Mouse (Mus musculus) CH12F3 (cell line): ENCODE data around the gene Cactin.

Source experiments
- in situ Hi-C: fragments of 300-500 bp; cut with MboI; formaldehyde crosslinking; loops from 2 replicates; pipeline ENCODE4 v1.14.3; 2020; ENCODE audit warnings: low sequenced_read_pairs

The Cactin gene

GRCm38 (mm10) chr10:81295185-81295584 is 25.7 kb upstream of the Cactin start:
- in situ Hi-C loops: no loop called here

- in situ Hi-C loops: no loop called here
Observed at GRCm38 (mm10) chr10:81297246-81297645, 23.7 kb upstream of the Cactin start.

- in situ Hi-C loops: no loop called here
Observed at GRCm38 (mm10) chr10:81297845-81298244, 23.1 kb upstream of the Cactin start.

- in situ Hi-C loops: no loop called here
Observed at GRCm38 (mm10) chr10:81298369-81299100, 22.4 kb upstream of the Cactin start.

- in situ Hi-C loops: no loop called here
Observed at GRCm38 (mm10) chr10:81299585-81300351, 21.1 kb upstream of the Cactin start.

- in situ Hi-C loops: no loop called here
Observed at GRCm38 (mm10) chr10:81300352-81300907, 20.5 kb upstream of the Cactin start.

GRCm38 (mm10) chr10:81301321-81301720 is 19.6 kb upstream of the Cactin start:
- in situ Hi-C loops: no loop called here

- in situ Hi-C loops: no loop called here
Observed at GRCm38 (mm10) chr10:81302288-81302687, 18.6 kb upstream of the Cactin start.

- in situ Hi-C loops: no loop called here
Observed at GRCm38 (mm10) chr10:81302781-81303218, 18.1 kb upstream of the Cactin start.

GRCm38 (mm10) chr10:81303258-81303657 is 17.6 kb upstream of the Cactin start:
- in situ Hi-C loops: no loop called here

GRCm38 (mm10) chr10:81303761-81304160 is 17.1 kb upstream of the Cactin start:
- in situ Hi-C loops: no loop called here

- in situ Hi-C loops: no loop called here
Observed at GRCm38 (mm10) chr10:81304597-81305238, 16.2 kb upstream of the Cactin start.

GRCm38 (mm10) chr10:81305663-81306062 is 15.2 kb upstream of the Cactin start:
- in situ Hi-C loops: no loop called here

GRCm38 (mm10) chr10:81306173-81306668 is 14.7 kb upstream of the Cactin start:
- in situ Hi-C loops: no loop called here

- in situ Hi-C loops: no loop called here
Observed at GRCm38 (mm10) chr10:81306837-81307682, 13.8 kb upstream of the Cactin start.

GRCm38 (mm10) chr10:81309571-81309970 is 11.3 kb upstream of the Cactin start:
- in situ Hi-C loops: no loop called here

GRCm38 (mm10) chr10:81313581-81313980 is 7.3 kb upstream of the Cactin start:
- in situ Hi-C loops: no loop called here

GRCm38 (mm10) chr10:81314201-81314600 is 6.7 kb upstream of the Cactin start:
- in situ Hi-C loops: no loop called here

- in situ Hi-C loops: no loop called here
Observed at GRCm38 (mm10) chr10:81315587-81315986, 5.3 kb upstream of the Cactin start.

GRCm38 (mm10) chr10:81316338-81317060 is 4.4 kb upstream of the Cactin start:
- in situ Hi-C loops: no loop called here
